Mouse (Mus musculus) brain, embryonic 14.5 days (tissue): ENCODE measurements around the gene Ubc.
"Not testable (repeated sequence)": the region's sequence is repeated elsewhere in the genome, so short reads cannot be mapped to it uniquely, and the experiment has no call there.

ENCODE experiments used
- CTCF ChIP-seq: fragments of 200-500 bp; IDR thresholded peaks from 2 replicates; pipeline ENCODE4 v1.5.1; 2012; ENCODE audit warnings: inconsistent platforms, mild to moderate bottlenecking, moderate library complexity, borderline replicate concordance; ENCODE audit not compliant: insufficient read depth, insufficient read length; ENCODE audit errors: extremely low read depth
- POLR2A ChIP-seq: fragments of 200-500 bp; IDR thresholded peaks from 2 replicates; pipeline ENCODE4 v1.6.1; 2012; ENCODE audit warnings: mild to moderate bottlenecking, inconsistent platforms, borderline replicate concordance; ENCODE audit not compliant: poor library complexity, insufficient read depth, insufficient read length, severe bottlenecking; ENCODE audit errors: extremely low read depth

DNA sequence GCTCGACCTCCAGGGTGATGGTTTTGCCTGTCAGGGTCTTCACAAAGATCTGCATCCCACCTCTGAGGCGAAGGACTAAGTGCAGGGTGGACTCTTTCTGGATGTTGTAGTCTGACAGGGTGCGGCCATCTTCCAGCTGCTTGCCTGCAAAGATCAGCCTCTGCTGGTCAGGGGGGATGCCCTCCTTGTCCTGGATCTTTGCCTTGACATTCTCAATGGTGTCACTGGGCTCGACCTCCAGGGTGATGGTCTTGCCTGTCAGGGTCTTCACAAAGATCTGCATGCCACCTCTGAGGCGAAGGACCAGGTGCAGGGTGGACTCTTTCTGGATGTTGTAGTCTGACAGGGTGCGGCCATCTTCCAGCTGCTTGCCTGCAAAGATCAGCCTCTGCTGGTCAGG lies 2.7 kb downstream of the Ubc start:
- not testable (repeated sequence) for TF ChIP-seq CTCF, POLR2A
